Mouse (Mus musculus) midbrain, postnatal 0 days (tissue): Measurements from ENCODE around the gene Ptprm. TPM values are rescaled to one million over a fixed set of nuclear protein-coding genes. Genes with fewer than 3 reads are reported as not detected.

Experiments used
- ATAC-seq: fragments of 200-750 bp; cut with Nextera tagmentation; 2 replicates; pipeline ENCODE4 v1.8.0; 2017; ENCODE audit warnings: moderate number of reproducible peaks, mild to moderate bottlenecking, moderate TSS enrichment, moderate library complexity; ENCODE audit not compliant: low FRiP score
- DNase-seq: peaks from one replicate; pipeline ENCODE4 v3.0.0-alpha.2; 2015; ENCODE audit warnings: low spot score
- H3K27ac ChIP-seq: fragments of 300-500 bp; sonication (generic); 2 replicates; pipeline ENCODE4 v1.5.1; 2014; ENCODE audit warnings: low read depth, mild to moderate bottlenecking, low read length, mixed read lengths
- H3K27me3 ChIP-seq: fragments of 300-500 bp; sonication (generic); 2 replicates; pipeline ENCODE4 v1.6.1; 2014; ENCODE audit warnings: low read length, control low read depth, mixed read lengths; ENCODE audit not compliant: insufficient read depth
- H3K36me3 ChIP-seq: fragments of 300-500 bp; sonication (generic); 2 replicates; pipeline ENCODE4 v1.6.1; 2014; ENCODE audit warnings: low read length, control low read depth, mixed read lengths; ENCODE audit not compliant: insufficient read depth
- H3K4me1 ChIP-seq: fragments of 300-500 bp; sonication (generic); 2 replicates; pipeline ENCODE4 v1.6.1; 2014; ENCODE audit warnings: mild to moderate bottlenecking, control low read depth, antibody characterized with exemption, low read length, mixed read lengths; ENCODE audit not compliant: insufficient read depth
- H3K4me2 ChIP-seq: fragments of 300-500 bp; sonication (generic); 2 replicates; pipeline ENCODE4 v1.6.1; 2014; ENCODE audit warnings: low read depth, mild to moderate bottlenecking, low read length, mixed read lengths; ENCODE audit not compliant: poor library complexity, severe bottlenecking
- H3K4me3 ChIP-seq: fragments of 300-500 bp; sonication (generic); 2 replicates; pipeline ENCODE4 v1.5.1; 2014; ENCODE audit warnings: low read depth, mild to moderate bottlenecking, low read length, moderate library complexity
- H3K9ac ChIP-seq: fragments of 300-500 bp; sonication (generic); replicated peaks from 2 replicates; pipeline ENCODE4 v1.6.1; 2014; ENCODE audit warnings: mild to moderate bottlenecking, low read length, moderate library complexity, mixed read lengths; ENCODE audit not compliant: poor library complexity, severe bottlenecking
- H3K9me3 ChIP-seq: fragments of 300-500 bp; sonication (generic); 2 replicates; pipeline ENCODE4 v1.6.1; 2016; ENCODE audit warnings: low read length, control low read depth
- CTCF ChIP-seq: IDR thresholded peaks from 2 replicates; pipeline ENCODE4 v1.5.1; 2016; ENCODE audit warnings: antibody characterized with exemption, mild to moderate bottlenecking
- WGBS: fragments of 180-500 bp; shearing (Covaris S2); extraction: QIAGEN DNeasy Blood & Tissue Kit; methylation state at CpG from one replicate; pipeline ENCODE4 v1.1.7; 2014; 5-methylcytosine and 5-hydroxymethylcytosine counted together
- polyA plus RNA-seq: library from polyadenylated mRNA; unstranded; fragments of >200 nt; fragmentation: Nextera tagmentation; extraction: Ambion mirVana; gene quantifications from 2 replicates; pipeline ENCODE4 v1.2.1, GENCODE M21; 2015
- total RNA-seq: library from RNA; depleted of rRNA; stranded (reverse); fragments of >200 nt; gene quantifications from 2 replicates; pipeline ENCODE4 v1.2.3, GENCODE M21; 2014

Gene Ptprm
- total and polyA plus RNA-seq, 2 experiments from 2014 or later, result 18.3 to 43.5 TPM

- no peak overlapping the region for H3K4me2 ChIP-seq
- no peaks in the 10 kb centered on the region for H3K4me1 ChIP-seq
- ATAC-seq (no peak), DNase-seq (no peak)
- no peaks in the 10 kb centered on the region for H3K27me3 ChIP-seq
- no peak overlapping the region for H3K9ac ChIP-seq
- no peaks in the 10 kb centered on the region for H3K9me3 ChIP-seq
- H3K27ac ChIP-seq, result no peak overlapping the region
- TF ChIP-seq CTCF, result no peak
- 46% methylated on average over 4 of the region's 4 CpGs for WGBS
- H3K4me3 ChIP-seq, result no peak overlapping the region
- no peaks in the 10 kb centered on the region for H3K36me3 ChIP-seq
These were observed 228.7 kb downstream of the Ptprm start for GRCm38 (mm10) chr17:67125596-67125995.

GRCm38 (mm10) chr17:67124294-67124693, 230.0 kb downstream of the Ptprm start:
- H3K9ac ChIP-seq, result no peak overlapping the region
- no peak for TF ChIP-seq CTCF
- no peak overlapping the region for H3K27ac ChIP-seq
- H3K27me3 ChIP-seq, result no peaks in the 10 kb centered on the region
- no peaks in the 10 kb centered on the region for H3K4me1 ChIP-seq
- ATAC-seq (no peak; the same call in 1 of the 2 replicates), DNase-seq (peak; percentile 72)
- 63% methylated on average over 5 of the region's 5 CpGs for WGBS
- no peaks in the 10 kb centered on the region for H3K36me3 ChIP-seq
- no peak overlapping the region for H3K4me2 ChIP-seq
- H3K4me3 ChIP-seq, result no peak overlapping the region
- no peaks in the 10 kb centered on the region for H3K9me3 ChIP-seq

- no peak overlapping the region for H3K27ac ChIP-seq
- no peaks in the 10 kb centered on the region for H3K9me3 ChIP-seq
- DNase-seq, result no peak
- H3K36me3 ChIP-seq, result no peaks in the 10 kb centered on the region
- no peak for TF ChIP-seq CTCF
- H3K9ac ChIP-seq, result no peak overlapping the region
- H3K27me3 ChIP-seq, result no peaks in the 10 kb centered on the region
- no peak for ATAC-seq
- H3K4me2 ChIP-seq, result no peak overlapping the region
- no peak overlapping the region for H3K4me3 ChIP-seq
- 76% methylated on average over 5 of the region's 5 CpGs for WGBS
- no peaks in the 10 kb centered on the region for H3K4me1 ChIP-seq
These were observed 230.5 kb downstream of the Ptprm start for GRCm38 (mm10) chr17:67123722-67124121.

GRCm38 (mm10) chr17:67120863-67121262, 233.4 kb downstream of the Ptprm start:
- Histone ChIP-seq H3K9me3 (no peaks in the 10 kb centered on the region), H3K4me1 (no peaks in the 10 kb centered on the region), H3K27ac (no peak overlapping the region), H3K36me3 (no peaks in the 10 kb centered on the region), H3K9ac (no peak overlapping the region), H3K4me3 (no peak overlapping the region), H3K4me2 (no peak overlapping the region), H3K27me3 (no peaks in the 10 kb centered on the region)
- WGBS, result 45% methylated on average over 5 of the region's 5 CpGs
- ATAC-seq, result no peak
- DNase-seq, result peak; percentile 55
- no peak for TF ChIP-seq CTCF

GRCm38 (mm10) chr17:67118676-67119340, 235.4 kb downstream of the Ptprm start:
- WGBS, result 65% methylated on average over 7 of the region's 7 CpGs

GRCm38 (mm10) chr17:67114842-67115241, 239.4 kb downstream of the Ptprm start:
- Histone ChIP-seq H3K9ac (no peak overlapping the region), H3K27ac (no peak overlapping the region), H3K27me3 (no peaks in the 10 kb centered on the region), H3K4me2 (no peak overlapping the region), H3K4me1 (no peaks in the 10 kb centered on the region), H3K9me3 (no peaks in the 10 kb centered on the region), H3K4me3 (no peak overlapping the region), H3K36me3 (no peaks in the 10 kb centered on the region)
- TF ChIP-seq CTCF, result no peak
- DNase-seq (no peak), ATAC-seq (no peak)
- WGBS, result 80% methylated on average over 2 of the region's 2 CpGs

More at GRCm38 (mm10) chr17:67118676-67119340, 235.4 kb downstream of the Ptprm start:
- Histone ChIP-seq H3K9me3 (no peaks in the 10 kb centered on the region), H3K27me3 (no peaks in the 10 kb centered on the region), H3K4me3 (no peak overlapping the region), H3K36me3 (no peaks in the 10 kb centered on the region), H3K9ac (no peak overlapping the region), H3K4me1 (no peaks in the 10 kb centered on the region), H3K27ac (no peak overlapping the region), H3K4me2 (no peak overlapping the region)
- DNase-seq (no peak), ATAC-seq (no peak)
- no peak for TF ChIP-seq CTCF
